Mouse (Mus musculus): ENCODE measurements at regions not wholly inside any gene's neighbourhood (a gene's known extent, or its start where the extent isn't known, plus 50 kb on each side); places are given as distances from the start of the nearest gene placed in this dataset.

- TF ChIP-seq MYOD1 (IDR thresholded peaks at IDR 0.05; ENCODE audit: control insufficient read depth in 1 of 3, insufficient read length in 2 of 3, low read depth in 2 of 3) (no peak), POLR2A (IDR thresholded peaks at IDR 0.05; ENCODE audit: insufficient read length, low read depth) (no peak), POLR2AphosphoS2 (IDR thresholded peaks at IDR 0.05; ENCODE audit: insufficient read length, low read depth) (no peak), E2F4 (IDR thresholded peaks at IDR 0.05; ENCODE audit: insufficient read depth) (no peak), USF1 (IDR thresholded peaks at IDR 0.05; ENCODE audit: low read depth) (no peak), CEBPB (IDR thresholded peaks at IDR 0.05; ENCODE audit: insufficient read depth, poor library complexity, severe bottlenecking) (no peak), MYOG (IDR thresholded peaks at IDR 0.05; ENCODE audit: control insufficient read depth in 1 of 3, insufficient read depth in 1 of 3, insufficient read length in 2 of 3, low read depth in 2 of 3) (no peak), TCF12 (IDR thresholded peaks at IDR 0.05; ENCODE audit: insufficient read depth, poor library complexity, severe bottlenecking) (no peak), REST (IDR thresholded peaks at IDR 0.05; ENCODE audit: insufficient read depth, insufficient read length) (no peak)
These were observed 147.1 kb downstream of the Kif26a start for GRCm38 (mm10) chr12:112293105-112293504.

Measured in myocyte (in vitro differentiated cells).